Mouse (Mus musculus) cerebellum, postnatal 10 days (tissue): ENCODE measurements around the gene Nbeal2.

ENCODE experiments used
- DNase-seq, 2 experiments: peaks; one replicate each; pipeline ENCODE4 v3.0.0; 2021; ENCODE audit warnings: mixed read lengths in 2 of 2

Nbeal2 gene

DNA sequence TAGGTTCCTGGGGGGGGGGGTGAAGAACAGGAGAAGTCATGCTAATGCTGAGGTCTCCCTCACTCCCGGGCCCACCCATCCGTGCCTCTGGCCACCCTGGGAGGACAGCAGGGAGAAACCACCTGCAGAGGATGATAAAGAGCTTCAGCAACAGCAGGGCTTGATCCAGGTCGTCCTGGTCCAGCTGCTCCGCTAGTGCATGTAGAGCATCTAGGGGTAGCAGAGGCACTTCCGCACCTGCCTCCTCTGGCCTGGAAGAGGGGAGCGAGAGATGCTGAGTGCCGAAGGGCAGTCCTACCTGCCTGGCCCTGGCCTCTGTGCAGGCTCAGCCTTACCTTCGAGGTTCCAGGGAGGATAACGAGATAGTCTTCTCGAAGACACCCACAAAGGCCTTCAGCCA, 9.7 kb downstream of the Nbeal2 start:
- DNase-seq, result no peak

- no peak for DNase-seq
These were observed 10.2 kb downstream of the Nbeal2 start for GRCm38 (mm10) chr9:110643787-110644186.

- no peak for DNase-seq
These were observed 11.0 kb downstream of the Nbeal2 start for GRCm38 (mm10) chr9:110642812-110643524.

DNA sequence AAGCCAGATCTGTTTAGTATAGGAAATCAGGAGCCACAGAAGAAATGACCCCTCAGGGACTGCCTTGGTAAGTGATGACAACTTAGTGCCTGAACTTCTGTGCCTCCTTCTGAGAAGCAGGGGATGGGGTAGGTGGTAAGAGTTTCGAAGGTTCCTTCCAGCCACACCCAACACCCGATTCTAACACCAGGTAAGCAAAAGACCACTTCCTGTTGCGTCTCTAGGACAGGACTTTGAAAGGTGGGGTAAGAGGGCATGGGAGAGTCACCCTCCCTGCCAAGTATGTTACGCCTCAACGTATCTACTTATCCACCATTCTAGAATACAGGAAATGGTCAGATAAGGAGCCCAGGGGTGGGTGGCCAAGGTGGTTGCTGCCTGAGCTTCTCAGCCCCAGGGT, 13.0 kb downstream of the Nbeal2 start:
- DNase-seq, result no peak

GRCm38 (mm10) chr9:110638611-110639021, 15.3 kb downstream of the Nbeal2 start:
- peak; percentile 77 for DNase-seq

DNA sequence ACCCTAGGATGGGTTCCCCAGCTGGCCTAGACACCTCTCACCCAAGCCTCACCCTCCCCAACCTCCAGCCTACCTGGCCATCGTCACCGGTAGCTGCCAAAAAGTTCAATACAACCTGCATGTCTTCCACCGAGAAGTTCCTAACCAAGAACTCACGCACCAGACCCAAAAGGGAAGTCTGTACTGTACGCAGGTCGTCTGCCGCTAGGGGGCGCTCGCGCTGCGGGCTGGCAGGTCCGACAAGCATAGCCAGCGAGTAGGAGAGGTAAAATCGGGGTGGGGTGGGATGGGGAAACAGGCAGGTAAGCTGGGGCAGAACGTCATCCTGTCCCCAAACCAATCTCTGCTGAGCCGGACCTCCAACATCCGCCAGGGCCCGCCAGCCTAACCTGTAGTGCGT, 18.7 kb downstream of the Nbeal2 start:
- peak; percentile 95 to 98 for DNase-seq

DNA sequence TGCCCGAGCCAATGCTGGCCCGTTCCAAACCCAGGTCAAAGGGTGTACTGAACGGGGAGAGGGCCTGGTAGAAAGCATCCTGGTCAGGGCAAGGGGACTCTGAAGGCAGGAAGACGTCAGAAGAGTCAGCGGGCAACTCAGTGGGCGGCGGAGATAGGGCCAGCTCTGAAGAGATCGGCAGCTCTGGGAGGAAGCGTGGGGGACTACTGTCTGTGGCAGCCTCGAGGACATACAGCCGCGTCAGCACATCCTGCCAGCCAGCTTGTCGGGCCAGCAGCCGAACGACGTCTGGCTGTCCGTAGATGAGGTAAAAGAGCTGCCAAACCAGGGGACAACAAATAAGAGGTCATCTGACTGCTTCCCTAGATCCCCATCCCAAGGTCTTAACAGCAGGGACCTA, 20.1 kb downstream of the Nbeal2 start:
- peak in 1 of 2 experiments; percentile 20 for DNase-seq

- no peak for DNase-seq
These were observed 21.3 kb downstream of the Nbeal2 start for GRCm38 (mm10) chr9:110632671-110633070.

DNA sequence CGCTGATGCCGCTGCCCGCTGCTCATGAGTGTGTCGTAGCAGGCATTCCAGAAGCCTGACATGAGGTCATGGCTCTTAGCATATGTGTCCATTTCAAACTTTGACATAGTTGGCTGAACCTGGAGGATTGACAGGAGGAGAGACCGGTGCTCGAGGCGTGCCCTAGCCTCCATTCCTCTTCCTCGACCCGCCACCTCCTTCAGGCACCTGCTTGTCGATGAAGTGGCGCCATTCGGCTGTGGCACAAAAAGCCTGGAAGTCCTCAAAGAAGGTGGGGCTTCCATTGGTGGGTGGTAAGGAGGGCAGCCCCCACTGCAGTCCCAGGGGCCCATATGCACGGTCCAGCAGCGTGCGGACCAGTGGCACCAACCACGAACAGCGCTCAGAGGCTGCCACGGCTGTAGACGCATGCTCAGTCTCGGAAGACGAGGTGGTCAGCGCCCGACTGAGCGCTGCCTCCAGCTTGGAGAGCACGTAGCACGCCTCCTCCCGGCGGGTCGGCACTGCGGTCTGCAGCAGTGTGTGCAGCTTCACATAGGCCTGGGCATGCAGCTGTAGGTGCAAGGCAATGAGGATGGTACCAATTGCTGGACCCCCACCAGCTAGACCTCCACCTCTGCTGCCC, 22.2 kb downstream of the Nbeal2 start:
- peak; percentile 45 for DNase-seq

- DNase-seq, result peak; percentile 76 to 84
These were observed 22.8 kb downstream of the Nbeal2 start for GRCm38 (mm10) chr9:110631191-110631590.

DNA sequence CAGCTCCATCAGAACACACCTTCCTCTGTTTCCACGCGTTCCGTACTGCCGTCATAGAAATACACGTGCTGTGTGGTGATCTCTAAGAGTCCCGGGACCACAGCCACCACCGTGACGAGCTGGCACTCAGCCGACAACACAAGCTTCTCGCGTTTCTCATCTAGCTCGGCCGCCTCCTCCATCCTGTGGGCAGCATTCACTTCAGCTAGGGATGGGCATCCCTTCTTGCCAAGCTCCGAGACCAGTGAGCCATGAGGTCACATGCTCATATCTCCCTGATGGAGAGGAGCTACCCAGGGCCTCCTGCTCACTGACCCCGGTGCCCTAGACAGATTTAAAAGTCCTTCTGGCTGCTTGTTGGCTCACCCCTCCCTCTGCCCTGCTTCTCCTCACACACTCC, 23.8 kb downstream of the Nbeal2 start:
- peak; percentile 52 to 55 for DNase-seq

DNA sequence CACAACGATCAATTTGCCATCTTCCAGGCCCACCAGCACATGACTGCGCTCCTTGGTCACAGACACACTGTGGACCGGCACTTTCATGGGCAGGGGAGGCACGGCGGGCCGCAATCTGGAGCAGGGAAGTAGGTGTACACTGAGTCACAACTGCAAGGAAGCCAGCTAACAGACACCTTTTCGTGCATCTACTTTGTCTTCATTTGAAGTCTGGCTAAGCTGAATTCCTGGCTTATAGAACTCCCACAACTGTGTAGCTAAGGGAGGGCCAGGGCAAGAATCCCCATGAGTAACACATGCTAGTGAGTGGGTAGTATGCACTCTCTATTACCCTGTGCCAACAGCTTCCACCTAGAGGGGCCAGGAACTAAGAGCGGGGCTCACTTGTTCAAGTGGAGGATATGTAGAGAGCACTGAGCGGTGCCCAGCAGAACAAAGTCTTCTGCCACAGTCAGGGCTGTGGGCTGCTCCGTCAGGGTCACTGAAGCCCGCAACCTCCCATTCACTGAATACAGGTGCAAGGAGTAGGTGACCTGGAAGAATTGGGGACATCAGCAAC, 28.5 kb downstream of the Nbeal2 start:
- DNase-seq, result no peak

- DNase-seq, result peak; percentile 93 to 96
These were observed 29.4 kb downstream of the Nbeal2 start, which contains the start of gene Nradd for GRCm38 (mm10) chr9:110624361-110625166. Nradd (minus strand) TSS chr9:110624452.

DNA sequence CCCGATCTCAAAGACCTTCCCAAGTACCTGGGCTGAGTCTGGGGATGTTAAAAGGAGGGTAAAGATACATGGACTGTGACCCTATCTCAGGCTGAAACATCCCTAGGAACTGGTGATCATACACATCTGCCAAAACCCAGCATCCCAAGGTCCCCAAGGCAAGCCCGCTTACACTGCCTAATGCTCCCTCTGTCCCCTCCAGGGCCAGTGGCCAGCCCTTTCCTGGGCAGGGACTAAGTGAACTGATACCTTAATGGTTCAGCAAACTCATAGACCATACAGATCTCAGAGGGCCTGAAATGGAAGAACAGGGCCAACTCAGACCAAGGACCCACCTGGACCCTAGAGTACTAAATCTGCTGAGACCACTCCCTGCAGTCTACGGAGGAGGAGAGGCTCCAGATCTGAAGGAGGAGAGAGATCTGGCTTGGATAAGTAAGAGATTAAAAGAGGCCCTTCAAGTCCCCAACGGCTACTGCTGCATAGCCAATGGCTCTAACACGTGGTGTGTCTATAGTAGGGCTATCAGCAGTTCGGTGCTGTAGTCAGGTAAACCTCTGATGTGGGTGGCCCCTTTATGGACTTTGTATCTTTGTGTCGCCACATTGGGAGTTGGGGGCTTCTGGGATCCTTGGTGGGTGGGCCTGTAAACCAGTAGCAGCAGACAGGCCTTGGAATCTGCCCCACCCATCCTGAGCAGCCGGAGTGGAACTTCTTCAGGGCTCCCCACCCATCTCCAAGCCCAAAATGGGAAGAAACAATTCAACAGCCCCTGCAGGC, 30.4 kb downstream of the Nbeal2 start:
- DNase-seq, result no peak

DNA sequence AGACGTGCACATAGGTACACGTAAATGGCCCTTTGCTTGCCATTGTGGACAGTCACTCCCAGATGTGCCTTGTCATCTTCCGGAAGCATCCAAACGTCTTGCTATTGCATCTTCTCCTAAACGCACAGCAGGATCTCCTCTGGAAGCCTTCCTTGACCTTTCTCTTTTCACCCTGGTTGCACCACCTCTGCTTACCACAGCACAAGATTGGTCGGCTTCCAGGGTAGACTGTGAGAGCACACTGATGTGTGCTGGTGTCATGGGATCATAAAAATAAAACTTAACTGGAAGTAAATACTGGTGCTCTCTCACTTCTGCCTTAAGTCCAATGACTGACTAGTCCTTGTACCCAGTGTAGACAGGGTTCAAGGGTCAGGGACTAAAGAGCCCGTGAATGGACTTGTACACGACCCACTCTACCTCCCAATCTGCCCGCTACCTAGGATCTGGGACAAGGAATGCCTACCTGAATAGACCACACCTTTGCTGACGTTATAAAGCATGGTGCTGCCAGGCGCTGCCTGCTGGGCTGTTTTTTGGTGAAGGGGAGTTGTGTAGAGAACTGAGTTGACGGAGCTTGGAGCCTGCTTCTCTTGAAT, 31.2 kb downstream of the Nbeal2 start:
- no peak for DNase-seq

DNA sequence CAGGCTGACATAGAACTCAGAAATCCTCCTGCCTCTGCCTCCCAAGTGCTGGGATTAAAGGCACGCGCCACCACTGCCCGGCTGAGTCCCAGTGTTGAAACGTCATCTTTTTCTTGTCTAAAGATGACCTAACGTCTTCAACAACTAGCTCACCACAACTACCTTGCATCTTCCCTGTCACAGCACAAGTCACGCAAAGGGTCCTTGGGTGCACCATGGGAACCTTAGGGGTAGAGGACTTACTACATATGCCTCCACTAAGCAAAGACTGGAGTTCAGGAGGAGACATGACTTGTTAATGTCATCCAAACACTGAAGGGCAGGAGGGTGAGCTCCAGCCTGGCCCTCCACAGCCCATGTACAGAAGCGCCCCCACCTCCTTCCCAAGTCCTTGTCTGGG, 33.3 kb downstream of the Nbeal2 start:
- no peak for DNase-seq

- no peak for DNase-seq
These were observed 33.8 kb downstream of the Nbeal2 start for GRCm38 (mm10) chr9:110620180-110620579.

DNA sequence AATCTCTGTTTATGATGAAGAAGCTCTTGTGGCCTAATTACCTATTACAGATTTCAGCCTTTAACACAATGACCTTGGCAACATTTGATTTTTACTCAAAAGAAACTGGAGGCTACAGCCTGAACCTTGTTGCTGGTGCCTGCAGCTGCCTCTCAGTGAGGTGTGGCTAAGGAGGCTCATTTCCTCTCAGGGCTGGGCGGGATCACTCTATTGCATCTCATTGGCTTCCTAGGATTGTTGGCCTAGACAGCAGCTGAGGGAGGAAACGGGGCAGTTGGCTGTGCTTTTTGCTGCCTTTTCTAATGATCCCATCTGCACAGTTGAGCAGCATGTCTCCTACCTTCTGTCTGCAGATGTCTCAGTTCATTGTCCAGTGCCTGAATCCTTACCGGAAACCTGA, 36.9 kb downstream of the Nbeal2 start:
- DNase-seq, result no peak

- DNase-seq, result no peak
These were observed 42.5 kb downstream of the Nbeal2 start for GRCm38 (mm10) chr9:110611471-110611870.

- DNase-seq, result no peak
These were observed 70.4 kb downstream of the Nbeal2 start for GRCm38 (mm10) chr9:110583521-110583920.

DNA sequence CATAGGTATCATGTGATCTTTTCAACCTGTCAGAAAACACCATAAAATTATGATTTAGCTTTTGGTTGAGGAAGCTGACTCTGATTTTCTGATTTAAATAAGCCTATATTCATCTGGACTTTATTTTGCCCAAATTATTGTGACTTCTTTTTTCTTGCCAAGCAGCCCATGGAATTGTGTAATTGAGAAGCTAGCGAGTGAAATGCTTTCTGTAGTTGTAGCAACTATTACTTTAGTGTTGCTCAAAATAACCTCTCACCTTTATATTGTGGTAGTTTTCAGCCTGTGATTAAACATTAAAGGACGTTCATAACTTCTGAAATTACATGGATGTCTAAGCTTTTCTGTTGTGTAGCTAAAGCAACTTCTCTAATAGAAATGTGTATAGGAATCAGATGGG, 71.8 kb downstream of the Nbeal2 start:
- DNase-seq, result no peak
